Mouse (Mus musculus): Measurements from ENCODE around the gene Irgm1.
"Not testable (repeated sequence)": the region's sequence is repeated elsewhere in the genome, so short reads cannot be mapped to it uniquely, and the experiment has no call there.

Irgm1 gene

GRCm38 (mm10) chr11:48833078-48833730 lies 38.3 kb downstream of the Irgm1 start:
- no peak for DNase-seq

- DNase-seq, result no peak
Measured at GRCm38 (mm10) chr11:48831273-48831672, 40.2 kb downstream of the Irgm1 start.

GRCm38 (mm10) chr11:48830279-48830678 lies 41.2 kb downstream of the Irgm1 start:
- DNase-seq, result no peak

GRCm38 (mm10) chr11:48827926-48828325 lies 43.6 kb downstream of the Irgm1 start:
- DNase-seq, result no peak

GRCm38 (mm10) chr11:48826752-48827096 lies 44.8 kb downstream of the Irgm1 start:
- DNase-seq, result no peak

GRCm38 (mm10) chr11:48825979-48826751 lies 45.3 kb downstream of the Irgm1 start, which contains the start of the genes Trim7 and Gm12184:
Gene Trim7 (plus strand): TSS chr11:48826140.
Gene Gm12184 (minus strand): TSS chr11:48826655.
- DNase-seq, result not testable (repeated sequence)

GRCm38 (mm10) chr11:48824311-48824830 lies 47.1 kb downstream of the Irgm1 start:
- no peak for DNase-seq

- DNase-seq, result peak; percentile 79
Measured at GRCm38 (mm10) chr11:48823536-48823972, 47.9 kb downstream of the Irgm1 start.

GRCm38 (mm10) chr11:48822768-48823512 lies 48.5 kb downstream of the Irgm1 start:
- DNase-seq, result no peak

GRCm38 (mm10) chr11:48821299-48821698 lies 50.2 kb downstream of the Irgm1 start:
- DNase-seq, result not testable (repeated sequence)

- no peak for DNase-seq
Measured at GRCm38 (mm10) chr11:48820308-48820674, 51.2 kb downstream of the Irgm1 start.

- no peak for DNase-seq
Measured at GRCm38 (mm10) chr11:48819614-48820307, 51.7 kb downstream of the Irgm1 start.

- DNase-seq, result peak; percentile 86
Measured at GRCm38 (mm10) chr11:48818346-48818745, 53.1 kb downstream of the Irgm1 start.

- no peak for DNase-seq
Measured at GRCm38 (mm10) chr11:48817794-48818193, 53.7 kb downstream of the Irgm1 start.

GRCm38 (mm10) chr11:48816800-48817665 lies 54.5 kb downstream of the Irgm1 start, which contains the start of gene Trim41:
Gene Trim41 (minus strand): TSS chr11:48817353.
- DNase-seq, result peak; percentile 100

GRCm38 (mm10) chr11:48816281-48816781 lies 55.2 kb downstream of the Irgm1 start:
- DNase-seq, result peak; percentile 39

- DNase-seq, result no peak
Measured at GRCm38 (mm10) chr11:48815851-48816250, 55.6 kb downstream of the Irgm1 start.

GRCm38 (mm10) chr11:48813782-48814181 lies 57.7 kb downstream of the Irgm1 start:
- DNase-seq, result no peak
